Mouse (Mus musculus) ES-Bruce4 (cell line): ENCODE measurements around the gene Cep68. TPM values are rescaled to one million over a fixed set of nuclear protein-coding genes. Genes with fewer than 3 reads are reported as not detected.

ENCODE experiments used
- H3K27ac ChIP-seq: 2 replicates; pipeline ENCODE4 v1.5.1; 2012; ENCODE audit warnings: low read length, inconsistent platforms; ENCODE audit not compliant: insufficient read depth
- H3K27me3 ChIP-seq: 2 replicates; pipeline ENCODE4 v1.6.1; 2012; ENCODE audit warnings: mild to moderate bottlenecking, low read length, inconsistent platforms; ENCODE audit not compliant: control insufficient read depth, poor library complexity, insufficient read depth, severe bottlenecking
- H3K36me3 ChIP-seq: 2 replicates; pipeline ENCODE4 v1.6.1; 2012; ENCODE audit warnings: inconsistent platforms, mild to moderate bottlenecking, low read length, moderate library complexity; ENCODE audit not compliant: control insufficient read depth, poor library complexity, insufficient read depth, severe bottlenecking
- H3K4me1 ChIP-seq: one replicate; pipeline ENCODE4 v1.8.1; 2011; ENCODE audit warnings: low read length; ENCODE audit not compliant: control insufficient read depth, insufficient read depth
- H3K4me3 ChIP-seq: 2 replicates; pipeline ENCODE4 v1.5.1; 2011; ENCODE audit warnings: low read depth, mild to moderate bottlenecking, low read length
- H3K9ac ChIP-seq: 2 replicates; pipeline ENCODE4 v1.6.1; 2012; ENCODE audit warnings: low read depth, mild to moderate bottlenecking, inconsistent platforms; ENCODE audit not compliant: poor library complexity, severe bottlenecking
- H3K9me3 ChIP-seq: replicated peaks from 2 replicates; pipeline ENCODE4 v1.6.1; 2012; ENCODE audit warnings: mild to moderate bottlenecking, low read length, inconsistent platforms; ENCODE audit not compliant: control insufficient read depth, poor library complexity, insufficient read depth, severe bottlenecking
- CTCF ChIP-seq: IDR thresholded peaks from one replicate; pipeline ENCODE4 v1.8.1; 2011; ENCODE audit warnings: low read depth, low read length
- EP300 ChIP-seq: IDR thresholded peaks from 2 replicates; pipeline ENCODE4 v1.6.1; 2011; ENCODE audit warnings: low read depth, low read length; ENCODE audit not compliant: insufficient read depth
- POLR2A ChIP-seq: IDR thresholded peaks from one replicate; pipeline ENCODE4 v1.8.1; 2011; ENCODE audit warnings: low read length; ENCODE audit not compliant: insufficient read depth
- polyA plus RNA-seq: library from polyadenylated mRNA; stranded (reverse); fragments of >200 nt; gene quantifications from 2 replicates; pipeline ENCODE4 v1.2.4, GENCODE M21; 2011; ENCODE audit warnings: low read depth; ENCODE audit not compliant: missing spikeins, insufficient read depth, insufficient read length

Gene Cep68
- polyA plus RNA-seq, 1 experiment: 38.0 TPM

GRCm38 (mm10) chr11:20237018-20237417 is 12.2 kb downstream of the Cep68 start:
- H3K36me3 ChIP-seq: peaks cover 86% of the 10 kb centered on the region
- H3K4me3 ChIP-seq: no peak overlapping the region
- H3K27me3 ChIP-seq: no peaks in the 10 kb centered on the region
- no peak overlapping the region for H3K9ac ChIP-seq
- TF ChIP-seq POLR2A (no peak), CTCF (no peak), EP300 (no peak)
- H3K4me1 ChIP-seq: peaks cover 5% of the 10 kb centered on the region
- 0 out of 2 replicates have a peak, but pooled peaks cover 6% of the 10 kb centered on the region for H3K9me3 ChIP-seq
- peak overlapping the region; percentile 95 for H3K27ac ChIP-seq

GRCm38 (mm10) chr11:20234233-20234632 is 15.0 kb downstream of the Cep68 start:
- peaks cover 68% of the 10 kb centered on the region for H3K36me3 ChIP-seq
- peak overlapping the region; percentile 90 for H3K27ac ChIP-seq
- no peak overlapping the region for H3K4me3 ChIP-seq
- 0 out of 2 replicates have a peak, but pooled peaks have one; percentile 18 for TF ChIP-seq EP300
- peak; percentile 53 for TF ChIP-seq CTCF
- no peak for TF ChIP-seq POLR2A
- H3K9ac ChIP-seq: peak overlapping the region; percentile 31; the same call in 1 of the 2 replicates
- H3K9me3 ChIP-seq: no peaks in the 10 kb centered on the region
- H3K4me1 ChIP-seq: peaks cover 10% of the 10 kb centered on the region
- no peaks in the 10 kb centered on the region for H3K27me3 ChIP-seq

GRCm38 (mm10) chr11:20232016-20232755 is 17.0 kb downstream of the Cep68 start:
- H3K27ac ChIP-seq: peak overlapping the region; percentile 98

GRCm38 (mm10) chr11:20231128-20231878 is 17.9 kb downstream of the Cep68 start:
- Histone ChIP-seq H3K9me3 (no peaks in the 10 kb centered on the region), H3K4me1 (peaks cover 11% of the 10 kb centered on the region), H3K36me3 (peaks cover 59% of the 10 kb centered on the region), H3K27ac (peak overlapping the region; percentile 99), H3K4me3 (no peak overlapping the region), H3K27me3 (no peaks in the 10 kb centered on the region), H3K9ac (peak overlapping the region; percentile 46; the same call in 1 of the 2 replicates)
- TF ChIP-seq EP300 (peak; percentile 100), CTCF (no peak), POLR2A (no peak)

More at GRCm38 (mm10) chr11:20232016-20232755, 17.0 kb downstream of the Cep68 start:
- Histone ChIP-seq H3K9ac (peak overlapping the region; percentile 46), H3K4me1 (peaks cover 16% of the 10 kb centered on the region), H3K9me3 (no peaks in the 10 kb centered on the region), H3K36me3 (peaks cover 64% of the 10 kb centered on the region), H3K4me3 (no peak overlapping the region), H3K27me3 (no peaks in the 10 kb centered on the region)
- TF ChIP-seq CTCF (no peak), POLR2A (no peak), EP300 (no peak)

- H3K27ac ChIP-seq: peak overlapping the region; percentile 99
- no peaks in the 10 kb centered on the region for H3K27me3 ChIP-seq
- TF ChIP-seq EP300 (peak; percentile 10; the same call in 1 of the 2 replicates), CTCF (no peak)
- H3K4me1 ChIP-seq: peaks cover 13% of the 10 kb centered on the region
- no peaks in the 10 kb centered on the region for H3K9me3 ChIP-seq
- H3K4me3 ChIP-seq: no peak overlapping the region
- peaks cover 61% of the 10 kb centered on the region for H3K36me3 ChIP-seq
- peak overlapping the region; percentile 52 for H3K9ac ChIP-seq
These were observed 18.9 kb downstream of the Cep68 start for GRCm38 (mm10) chr11:20230286-20230685.

GRCm38 (mm10) chr11:20229311-20229710 is 19.9 kb downstream of the Cep68 start:
- Histone ChIP-seq H3K27me3 (no peaks in the 10 kb centered on the region), H3K9me3 (no peaks in the 10 kb centered on the region), H3K4me3 (no peak overlapping the region), H3K9ac (peak overlapping the region; percentile 52), H3K36me3 (peaks cover 61% of the 10 kb centered on the region), H3K27ac (peak overlapping the region; percentile 99), H3K4me1 (peaks cover 15% of the 10 kb centered on the region)
- 0 out of 2 replicates have a peak, but pooled peaks have one; percentile 17 for TF ChIP-seq EP300
- TF ChIP-seq POLR2A: no peak
